Mouse (Mus musculus) lung, embryonic 16.5 days (tissue): ENCODE results near the gene Telo2. TPM values are rescaled to one million over a fixed set of nuclear protein-coding genes. Genes with fewer than 3 reads are reported as not detected.

Experiments used
- ATAC-seq: fragments of 200-750 bp; cut with Nextera tagmentation; 2 replicates; pipeline ENCODE4 v1.8.0; 2017; ENCODE audit warnings: low read depth, mild to moderate bottlenecking, moderate library complexity
- H3K27ac ChIP-seq: fragments of 300-500 bp; sonication (generic); 2 replicates; pipeline ENCODE4 v1.5.1; 2014; ENCODE audit warnings: mild to moderate bottlenecking, control low read depth, low read length
- H3K27me3 ChIP-seq: fragments of 300-500 bp; sonication (generic); 2 replicates; pipeline ENCODE4 v1.6.1; 2014; ENCODE audit warnings: low read depth, low read length, mixed read lengths; ENCODE audit not compliant: control insufficient read depth, insufficient read depth
- H3K36me3 ChIP-seq: fragments of 300-500 bp; sonication (generic); 2 replicates; pipeline ENCODE4 v1.6.1; 2014; ENCODE audit warnings: low read length; ENCODE audit not compliant: control insufficient read depth, insufficient read depth
- H3K4me1 ChIP-seq: fragments of 300-500 bp; sonication (generic); replicated peaks from 2 replicates; pipeline ENCODE4 v1.6.1; 2014; ENCODE audit warnings: low read length, mixed read lengths; ENCODE audit not compliant: control insufficient read depth, insufficient read depth
- H3K4me2 ChIP-seq: fragments of 300-500 bp; sonication (generic); 2 replicates; pipeline ENCODE4 v1.6.1; 2014; ENCODE audit warnings: low read depth, low read length, control low read depth
- H3K4me3 ChIP-seq: fragments of 300-500 bp; sonication (generic); 2 replicates; pipeline ENCODE4 v1.5.1; 2014; ENCODE audit warnings: mild to moderate bottlenecking, low read length, control low read depth
- H3K9ac ChIP-seq: fragments of 300-500 bp; sonication (generic); 2 replicates; pipeline ENCODE4 v1.6.1; 2014; ENCODE audit warnings: low read length, control low read depth
- H3K9me3 ChIP-seq: fragments of 300-500 bp; sonication (generic); 2 replicates; pipeline ENCODE4 v1.6.1; 2016; ENCODE audit warnings: low read length; ENCODE audit not compliant: control insufficient read depth
- WGBS: fragments of 180-500 bp; shearing (Covaris S2); extraction: QIAGEN DNeasy Blood & Tissue Kit; methylation state at CpG from one replicate; pipeline ENCODE4 v1.1.7; 2014; 5-methylcytosine and 5-hydroxymethylcytosine counted together
- polyA plus RNA-seq: library from polyadenylated mRNA; unstranded; fragments of >200 nt; fragmentation: Nextera tagmentation; extraction: Ambion mirVana; gene quantifications from 2 replicates; pipeline ENCODE4 v1.2.1, GENCODE M21; 2015

Gene Telo2
- 42.4 and 49.6 TPM in 2 replicates for polyA plus RNA-seq

- H3K27ac ChIP-seq: peak within 1 kb of the TSS; percentile 94
- peak within 1 kb of the TSS; percentile 94 for H3K4me2 ChIP-seq
- no peaks in the 10 kb centered on the region for H3K9me3 ChIP-seq
- 0 out of 2 replicates have a peak, but pooled peaks cover 3% of the 10 kb centered on the region for H3K36me3 ChIP-seq
- H3K27me3 ChIP-seq: no peaks in the 10 kb centered on the region; the same call in 1 of the 2 replicates
- peak within 1 kb of the TSS; percentile 83 for H3K9ac ChIP-seq
- ATAC-seq: peak; percentile 95
- peak within 1 kb of the TSS; percentile 73 for H3K4me3 ChIP-seq
- H3K4me1 ChIP-seq: peaks cover 17% of the 10 kb centered on the region
- 5% methylated on average over 40 of the region's 40 CpGs for WGBS
Observed at GRCm38 (mm10) chr17:25115664-25116432, at the start of gene Telo2. Gene Telo2, minus strand, starts transcription at chr17:25115967.

GRCm38 (mm10) chr17:25164770-25165169 lies 49.0 kb upstream of the Telo2 start:
- no peak overlapping the region for H3K4me2 ChIP-seq
- no peaks in the 10 kb centered on the region for H3K36me3 ChIP-seq
- no peak overlapping the region for H3K4me3 ChIP-seq
- H3K9me3 ChIP-seq: no peaks in the 10 kb centered on the region
- H3K27ac ChIP-seq: no peak overlapping the region
- no peak for ATAC-seq
- peaks cover 2% of the 10 kb centered on the region; the same call in 1 of the 2 replicates for H3K4me1 ChIP-seq
- H3K27me3 ChIP-seq: no peaks in the 10 kb centered on the region
- 90% methylated on average over 3 of the region's 3 CpGs for WGBS
- no peak overlapping the region for H3K9ac ChIP-seq

GRCm38 (mm10) chr17:25163387-25163786 lies 47.6 kb upstream of the Telo2 start:
- ATAC-seq: no peak
- no peak overlapping the region for H3K4me3 ChIP-seq
- no peak overlapping the region for H3K4me2 ChIP-seq
- H3K9ac ChIP-seq: no peak overlapping the region
- H3K36me3 ChIP-seq: no peaks in the 10 kb centered on the region
- WGBS: 74% methylated on average over 7 of the region's 7 CpGs
- peaks cover 2% of the 10 kb centered on the region; the same call in 1 of the 2 replicates for H3K4me1 ChIP-seq
- no peaks in the 10 kb centered on the region for H3K27me3 ChIP-seq
- H3K27ac ChIP-seq: no peak overlapping the region
- no peaks in the 10 kb centered on the region for H3K9me3 ChIP-seq

GRCm38 (mm10) chr17:25162161-25162560 lies 46.4 kb upstream of the Telo2 start, which contains the start of gene Ccdc154:
Gene Ccdc154, plus strand, starts transcription at chr17:25162461.
- peaks cover 2% of the 10 kb centered on the region; the same call in 1 of the 2 replicates for H3K4me1 ChIP-seq
- H3K4me2 ChIP-seq: no peak within 1 kb of the TSS
- no peak within 1 kb of the TSS for H3K9ac ChIP-seq
- no peaks in the 10 kb centered on the region for H3K27me3 ChIP-seq
- no peak for ATAC-seq
- H3K9me3 ChIP-seq: no peaks in the 10 kb centered on the region
- 100% methylated on average over 1 of the region's 1 CpGs for WGBS
- H3K36me3 ChIP-seq: no peaks in the 10 kb centered on the region
- H3K4me3 ChIP-seq: no peak within 1 kb of the TSS
- no peak within 1 kb of the TSS for H3K27ac ChIP-seq

- H3K9me3 ChIP-seq: no peaks in the 10 kb centered on the region
- no peak for ATAC-seq
- H3K27ac ChIP-seq: no peak overlapping the region
- WGBS: 64% methylated on average over 4 of the region's 4 CpGs
- H3K27me3 ChIP-seq: no peaks in the 10 kb centered on the region
- no peak overlapping the region for H3K4me3 ChIP-seq
- no peak overlapping the region for H3K4me2 ChIP-seq
- no peak overlapping the region for H3K9ac ChIP-seq
- no peaks in the 10 kb centered on the region for H3K36me3 ChIP-seq
- H3K4me1 ChIP-seq: no peaks in the 10 kb centered on the region
Observed at GRCm38 (mm10) chr17:25139960-25140359, 24.2 kb upstream of the Telo2 start.

GRCm38 (mm10) chr17:25138803-25139202 lies 23.0 kb upstream of the Telo2 start:
- no peak for ATAC-seq
- H3K4me2 ChIP-seq: no peak overlapping the region
- WGBS: 92% methylated on average over 1 of the region's 1 CpGs
- no peak overlapping the region for H3K27ac ChIP-seq
- H3K9me3 ChIP-seq: no peaks in the 10 kb centered on the region
- H3K36me3 ChIP-seq: no peaks in the 10 kb centered on the region
- H3K4me1 ChIP-seq: peaks cover 10% of the 10 kb centered on the region
- H3K9ac ChIP-seq: no peak overlapping the region
- H3K4me3 ChIP-seq: no peak overlapping the region
- no peaks in the 10 kb centered on the region for H3K27me3 ChIP-seq

GRCm38 (mm10) chr17:25135622-25136021 lies 19.9 kb upstream of the Telo2 start:
- no peaks in the 10 kb centered on the region for H3K9me3 ChIP-seq
- H3K27ac ChIP-seq: no peak overlapping the region
- no peaks in the 10 kb centered on the region for H3K36me3 ChIP-seq
- peaks cover 11% of the 10 kb centered on the region for H3K4me1 ChIP-seq
- no peaks in the 10 kb centered on the region for H3K27me3 ChIP-seq
- H3K4me2 ChIP-seq: no peak overlapping the region
- no peak for ATAC-seq
- H3K9ac ChIP-seq: no peak overlapping the region
- no peak overlapping the region for H3K4me3 ChIP-seq
- WGBS: 85% methylated on average over 6 of the region's 6 CpGs

- peak; percentile 95 for ATAC-seq
- Histone ChIP-seq H3K9me3 (no peaks in the 10 kb centered on the region), H3K9ac (peak within 1 kb of the TSS; percentile 80), H3K36me3 (no peaks in the 10 kb centered on the region), H3K4me1 (peaks cover 11% of the 10 kb centered on the region), H3K27ac (no peak within 1 kb of the TSS), H3K27me3 (no peaks in the 10 kb centered on the region), H3K4me2 (peak within 1 kb of the TSS; percentile 88), H3K4me3 (peak within 1 kb of the TSS; percentile 85)
- WGBS: under 1% methylated on average over 40 of the region's 40 CpGs
Observed at GRCm38 (mm10) chr17:25133275-25133698, 17.5 kb upstream of the Telo2 start, which contains the start of gene Clcn7. Gene Clcn7, plus strand, starts transcription at chr17:25133391.

GRCm38 (mm10) chr17:25130060-25130459 lies 14.3 kb upstream of the Telo2 start:
- H3K9ac ChIP-seq: no peak overlapping the region
- 83% methylated on average over 1 of the region's 1 CpGs for WGBS

More at GRCm38 (mm10) chr17:25130060-25130459, 14.3 kb upstream of the Telo2 start:
- H3K36me3 ChIP-seq: no peaks in the 10 kb centered on the region
- H3K27ac ChIP-seq: no peak overlapping the region
- no peak overlapping the region for H3K4me3 ChIP-seq
- H3K4me2 ChIP-seq: no peak overlapping the region
- peaks cover 11% of the 10 kb centered on the region for H3K4me1 ChIP-seq
- no peaks in the 10 kb centered on the region for H3K9me3 ChIP-seq
- no peaks in the 10 kb centered on the region for H3K27me3 ChIP-seq
- no peak for ATAC-seq
